26 mouse cellular contexts compared by ENCODE assay signal in the genomic region with DNA sequence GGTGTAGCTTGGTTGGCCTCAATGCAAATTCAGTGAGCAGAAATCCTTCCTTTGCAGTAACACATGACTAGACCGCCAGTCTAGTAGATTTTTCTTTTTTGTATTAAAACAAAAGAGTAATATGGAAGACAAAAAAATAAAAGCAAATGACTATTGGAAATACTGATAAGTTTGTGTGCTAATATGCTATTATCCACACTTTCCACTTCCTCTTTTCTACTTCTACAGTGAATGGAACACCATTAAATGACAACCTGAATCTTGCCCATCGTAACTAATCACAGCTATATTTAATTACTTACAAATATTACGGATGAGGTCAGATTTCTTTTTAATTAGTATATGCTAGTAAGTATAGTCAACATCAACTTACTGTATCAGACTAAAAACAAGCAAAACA.
"Had no signal": no experiment of that assay in that cellular context is flagged by ENCODE, and none has a peak within 500 bp of the region (broad histone marks: within the 10 kb centered on the region; RNA-seq: fewer than 3 reads in every experiment).

No protein-coding gene starts in this region.

- H3K27ac ChIP-seq: kidney, embryonic 15.5 days; left cerebral cortex, adult 2 months; limb, embryonic 12.5 days; limb, embryonic 15.5 days; liver, embryonic 12.5 days; liver, embryonic 15.5 days; lung, embryonic 15.5 days; midbrain, embryonic 10.5 days; midbrain, embryonic 13.5 days; neural tube, embryonic 13.5 days had no signal

- H3K4me3 ChIP-seq: kidney, embryonic 15.5 days; left cerebral cortex, adult 2 months; limb, embryonic 12.5 days; limb, embryonic 15.5 days; liver, embryonic 12.5 days; liver, embryonic 15.5 days; lung, embryonic 15.5 days; megakaryocyte, embryonic 14.5 days; midbrain, embryonic 10.5 days; midbrain, embryonic 13.5 days; myocyte; neural tube, embryonic 13.5 days had no signal

- DNase-seq: kidney, adult 8-10 months; kidney, postnatal 10 days; kidney, postnatal 36 days; layer of hippocampus, postnatal 36 days; left cerebral cortex, postnatal 4 days; lung, adult 18-20 months; lung, postnatal 10 days; lung, postnatal 4 days; retina, postnatal 1 day; right cerebral cortex, postnatal 25 days; spleen, adult 18-20 months; thymus, adult 18-20 months; thymus, postnatal 4 days had no signal

- H3K27me3 ChIP-seq: kidney, embryonic 15.5 days; limb, embryonic 12.5 days; limb, embryonic 15.5 days; liver, embryonic 12.5 days; liver, embryonic 15.5 days; lung, embryonic 15.5 days; megakaryocyte, embryonic 14.5 days; midbrain, embryonic 13.5 days; neural tube, embryonic 13.5 days had no signal

- H3K36me3 ChIP-seq: kidney, embryonic 15.5 days; limb, embryonic 15.5 days; liver, embryonic 15.5 days; lung, embryonic 15.5 days; midbrain, embryonic 10.5 days; midbrain, embryonic 13.5 days; neural tube, embryonic 13.5 days had no signal

- ATAC-seq: liver, embryonic 12.5 days; midbrain, embryonic 13.5 days; midbrain, embryonic 16.5 days had no signal
